Mouse (Mus musculus) lung, adult 10 weeks (tissue): ENCODE results near the gene Gabrr2. TPM values are rescaled to one million over a fixed set of nuclear protein-coding genes. Genes with fewer than 3 reads are reported as not detected.

Experiments
- polyA plus RNA-seq: library from polyadenylated mRNA; stranded (reverse); fragments of 350-450 nt; fragmentation: Illumina TruSeq; extraction: RNeasy Lipid Tissue Mini Kit (QIAGEN cat#74804); gene quantifications from one replicate; pipeline ENCODE4 v1.2.3, GENCODE M21; 2014; ENCODE audit warnings: low read depth, low replicate concordance; ENCODE audit not compliant: insufficient read depth

Gene Gabrr2
- 0.38 TPM for polyA plus RNA-seq

GRCm38 (mm10) chr4:33062981-33063380 is at the start of gene Gabrr2:
Gabrr2 (plus strand) TSS chr4:33062999.

GRCm38 (mm10) chr4:33031195-33031960 is 31.4 kb upstream of the Gabrr2 start, which contains the start of gene Ube2j1:
Ube2j1 (plus strand) TSS chr4:33031416.

GRCm38 (mm10) chr4:33132221-33132620 is 69.4 kb downstream of the Gabrr2 start, which contains the start of gene Gabrr1:
Gabrr1 (plus strand) TSS chr4:33132521.

Other genes with a start within 250 kb of the Gabrr2 start
- 0.56 TPM for gene Ankrd6, start 112.2 kb upstream of the Gabrr2 start, polyA plus RNA-seq
- 3.8 TPM for gene Rragd, start 80.0 kb upstream of the Gabrr2 start, polyA plus RNA-seq
- gene Ube2j1, start 31.6 kb upstream of the Gabrr2 start, polyA plus RNA-seq, result 22.8 TPM
- not detected for gene Gabrr1, start 69.5 kb downstream of the Gabrr2 start, polyA plus RNA-seq
- 0.43 TPM for gene Pm20d2, start 126.7 kb downstream of the Gabrr2 start, polyA plus RNA-seq
- gene Srsf12, start 146.0 kb downstream of the Gabrr2 start, polyA plus RNA-seq, result not detected
- 83.1 TPM for gene Pnrc1, start 227.2 kb downstream of the Gabrr2 start, polyA plus RNA-seq
- gene Rngtt, start 247.3 kb downstream of the Gabrr2 start, polyA plus RNA-seq, result 5.8 TPM